Mouse (Mus musculus): Measurements from ENCODE around the gene Tnfrsf25. TPM values are rescaled to one million over a fixed set of nuclear protein-coding genes. Genes with fewer than 3 reads are reported as not detected.

Tnfrsf25 gene
- polyA plus RNA-seq, 1 experiment, result 3.8 TPM

DNA sequence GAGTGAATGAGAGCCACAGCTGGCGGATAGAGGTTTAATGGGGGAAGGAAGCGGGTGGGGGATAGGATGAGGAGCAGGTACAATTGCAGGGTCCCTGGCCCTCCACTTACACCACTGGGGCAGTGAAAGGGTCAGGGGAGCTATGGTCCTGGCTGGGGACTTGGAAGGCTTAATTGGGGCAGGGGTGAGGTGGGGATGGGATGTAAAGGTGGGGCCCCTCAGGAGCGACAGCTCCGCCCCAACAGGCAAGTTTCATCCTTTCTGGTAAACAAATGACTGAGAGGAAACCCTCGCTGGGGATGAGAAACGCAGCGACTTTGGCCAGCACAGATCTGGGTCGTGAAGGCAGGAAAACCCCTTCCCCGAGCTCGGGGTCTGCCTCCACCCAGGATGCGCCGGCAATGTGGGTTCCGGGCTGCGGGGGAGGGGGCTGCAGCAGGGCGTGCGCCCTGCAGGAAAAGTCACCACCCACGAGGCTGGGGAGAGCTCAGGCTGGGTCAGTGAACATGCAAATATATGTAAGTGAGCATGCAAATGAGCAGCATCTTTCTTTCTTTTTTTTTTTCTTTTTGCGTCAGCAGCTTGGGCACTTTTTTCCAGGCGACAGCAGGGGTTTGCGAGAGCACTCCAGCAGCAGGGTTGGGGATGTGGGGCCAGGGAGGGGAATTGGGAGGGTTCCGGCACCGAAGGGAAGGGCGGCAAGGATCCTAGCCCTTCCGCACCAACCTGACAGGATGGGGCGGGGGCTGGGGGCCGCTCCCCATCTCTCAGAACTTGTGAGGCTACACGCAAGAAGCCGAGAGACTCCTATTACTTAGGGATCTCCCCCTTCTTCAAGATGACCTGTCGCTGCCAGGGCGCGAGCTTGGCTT lies 4.8 kb downstream of the Tnfrsf25 start:
- peak overlapping the region; percentile 37 for H3K4me3 ChIP-seq (ENCODE audit: low read depth, low read length)
- peaks cover 7% of the 10 kb centered on the region for H3K4me1 ChIP-seq (ENCODE audit: control insufficient read depth, insufficient read depth, insufficient read length, low read length)
- H3K27me3 ChIP-seq (ENCODE audit: control insufficient read depth, insufficient read depth, low read length), result peaks cover 30% of the 10 kb centered on the region
- no peak overlapping the region for H3K27ac ChIP-seq (ENCODE audit: insufficient read depth, low read depth, low read length)
- WGBS, result 12% methylated on average over 31 of the region's 31 CpGs
- H3K36me3 ChIP-seq (ENCODE audit: control insufficient read depth, insufficient read depth, low read length), result peaks cover 11% of the 10 kb centered on the region
- no peak; the same call in 1 of the 2 replicates for TF ChIP-seq POLR2A (IDR thresholded peaks at IDR 0.05; ENCODE audit: low read depth, low read length)
- no peak for TF ChIP-seq CTCF (IDR thresholded peaks at IDR 0.05; ENCODE audit: extremely low read depth, insufficient read length, insufficient replicate concordance, low read depth, low read length)

DNA sequence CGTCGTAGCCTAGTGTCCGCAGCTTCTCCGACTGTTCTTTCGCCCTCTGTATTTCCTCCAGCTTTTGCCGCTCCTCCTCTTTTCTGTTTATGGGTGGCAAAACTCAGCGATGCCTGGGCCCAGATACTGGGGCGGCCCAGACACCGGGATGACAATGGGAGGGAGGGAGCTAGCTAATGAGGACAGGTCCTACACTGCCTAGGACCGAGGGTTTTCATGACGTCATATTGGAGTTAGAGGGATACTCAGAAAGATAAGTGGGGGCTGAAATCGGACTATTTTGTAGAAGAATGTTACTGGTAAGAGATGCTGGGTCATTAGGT lies 5.4 kb downstream of the Tnfrsf25 start:
- peaks cover 26% of the 10 kb centered on the region for H3K27me3 ChIP-seq (ENCODE audit: control insufficient read depth, insufficient read depth, low read length)
- peaks cover 16% of the 10 kb centered on the region for H3K36me3 ChIP-seq (ENCODE audit: control insufficient read depth, insufficient read depth, low read length)
- H3K27ac ChIP-seq (ENCODE audit: insufficient read depth, low read depth, low read length), result no peak overlapping the region
- peak overlapping the region; percentile 37 for H3K4me3 ChIP-seq (ENCODE audit: low read depth, low read length)
- 14% methylated on average over 12 of the region's 12 CpGs for WGBS
- TF ChIP-seq CTCF (IDR thresholded peaks at IDR 0.05; ENCODE audit: extremely low read depth, insufficient read length, insufficient replicate concordance, low read depth, low read length) (no peak), POLR2A (IDR thresholded peaks at IDR 0.05; ENCODE audit: low read depth, low read length) (no peak)
- H3K4me1 ChIP-seq (ENCODE audit: control insufficient read depth, insufficient read depth, insufficient read length, low read length), result peaks cover 12% of the 10 kb centered on the region

DNA sequence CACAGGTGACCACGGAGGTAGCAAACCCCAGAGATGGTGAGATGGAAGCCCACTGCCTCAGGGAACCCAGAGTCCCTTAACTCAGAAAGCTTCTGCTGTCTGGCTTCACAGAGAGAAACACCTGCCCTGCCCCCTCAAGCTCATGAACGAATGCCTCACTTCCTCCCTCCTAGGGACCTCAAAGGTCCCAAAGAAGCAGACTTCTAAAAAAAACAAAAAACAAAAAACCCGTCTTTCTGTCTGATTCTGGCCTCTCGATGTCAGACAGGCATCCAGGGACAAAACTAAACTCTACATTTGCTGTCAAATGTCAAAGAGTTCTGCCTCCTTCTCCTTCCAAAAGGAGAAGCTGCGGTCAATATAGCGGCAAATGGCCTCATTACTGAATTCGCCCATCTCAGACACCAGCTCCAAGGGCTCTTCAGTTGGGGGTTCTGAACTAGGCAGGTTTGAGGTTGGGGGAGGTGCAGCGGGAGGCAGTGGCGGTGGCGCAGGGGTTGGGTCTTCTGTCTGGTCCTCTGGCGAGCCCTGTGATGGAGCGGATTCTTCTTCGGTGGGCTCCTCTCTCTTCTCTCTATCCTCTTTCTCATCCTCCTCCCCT lies 8.7 kb downstream of the Tnfrsf25 start:
- no peak for TF ChIP-seq POLR2A (IDR thresholded peaks at IDR 0.05; ENCODE audit: low read depth, low read length)
- no peak for TF ChIP-seq CTCF (IDR thresholded peaks at IDR 0.05; ENCODE audit: extremely low read depth, insufficient read length, insufficient replicate concordance, low read depth, low read length)
- peaks cover 17% of the 10 kb centered on the region for H3K4me1 ChIP-seq (ENCODE audit: control insufficient read depth, insufficient read depth, insufficient read length, low read length)
- peaks cover 16% of the 10 kb centered on the region for H3K36me3 ChIP-seq (ENCODE audit: control insufficient read depth, insufficient read depth, low read length)
- 68% methylated on average over 13 of the region's 13 CpGs for WGBS
- H3K4me3 ChIP-seq (ENCODE audit: low read depth, low read length), result peak overlapping the region; percentile 28; the same call in 1 of the 2 replicates
- H3K27me3 ChIP-seq (ENCODE audit: control insufficient read depth, insufficient read depth, low read length), result peaks cover 18% of the 10 kb centered on the region
- H3K27ac ChIP-seq (ENCODE audit: insufficient read depth, low read depth, low read length), result no peak overlapping the region

DNA sequence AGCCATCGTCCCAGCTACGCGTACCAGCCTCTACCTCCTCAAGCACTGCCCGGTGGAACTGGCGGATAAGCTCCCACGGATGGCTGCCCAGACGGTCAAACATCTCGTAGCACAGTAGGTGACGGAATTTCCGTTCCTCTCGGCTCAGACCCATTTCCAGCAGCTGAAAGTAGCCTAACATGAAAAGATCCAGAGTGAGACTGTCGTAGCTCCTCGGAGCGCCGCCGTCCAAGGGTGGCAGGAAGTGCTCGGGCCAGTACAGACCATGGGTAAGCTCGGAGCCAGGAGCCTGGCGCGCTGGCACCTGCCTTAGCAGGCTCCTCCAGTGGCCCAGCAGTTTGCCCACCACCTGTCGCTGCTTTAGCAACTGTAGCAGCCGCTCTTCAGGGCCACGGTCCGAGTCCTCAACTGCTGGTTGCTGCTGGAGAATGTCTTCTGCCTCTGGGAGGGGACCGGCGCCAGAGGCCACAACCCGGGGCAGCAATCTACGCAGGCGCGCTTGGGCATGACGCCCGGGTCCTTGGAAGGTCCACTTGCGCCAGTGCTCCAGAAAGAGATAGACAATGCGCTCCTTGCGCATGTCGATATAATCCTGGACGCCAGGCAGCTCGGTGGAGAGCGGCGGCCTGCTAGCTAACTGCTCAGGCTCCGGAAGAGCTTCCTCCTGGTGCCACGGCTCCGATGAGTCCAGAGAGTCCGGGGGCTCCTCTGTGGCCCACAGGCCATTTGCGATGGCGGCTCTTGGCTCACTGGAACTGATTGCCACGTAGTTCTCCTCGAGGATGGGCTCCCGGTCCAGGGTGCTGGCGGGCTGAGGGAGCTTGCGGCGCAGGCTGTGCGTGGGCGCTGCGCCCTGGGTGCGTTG lies 9.7 kb downstream of the Tnfrsf25 start:
- Histone ChIP-seq H3K36me3 (ENCODE audit: control insufficient read depth, insufficient read depth, low read length) (peaks cover 16% of the 10 kb centered on the region), H3K4me3 (ENCODE audit: low read depth, low read length) (peak overlapping the region; percentile 28), H3K27ac (ENCODE audit: insufficient read depth, low read depth, low read length) (no peak overlapping the region), H3K4me1 (ENCODE audit: control insufficient read depth, insufficient read depth, insufficient read length, low read length) (peaks cover 17% of the 10 kb centered on the region), H3K27me3 (ENCODE audit: control insufficient read depth, insufficient read depth, low read length) (peaks cover 9% of the 10 kb centered on the region)
- TF ChIP-seq POLR2A (IDR thresholded peaks at IDR 0.05; ENCODE audit: low read depth, low read length) (no peak), CTCF (IDR thresholded peaks at IDR 0.05; ENCODE audit: extremely low read depth, insufficient read length, insufficient replicate concordance, low read depth, low read length) (no peak)
- 57% methylated on average over 56 of the region's 56 CpGs for WGBS

- Histone ChIP-seq H3K27me3 (ENCODE audit: control insufficient read depth, insufficient read depth, low read length) (peaks cover under 1% of the 10 kb centered on the region; the same call in 1 of the 2 replicates), H3K27ac (ENCODE audit: insufficient read depth, low read depth, low read length) (no peak overlapping the region), H3K4me3 (ENCODE audit: low read depth, low read length) (peak overlapping the region; percentile 28), H3K36me3 (ENCODE audit: control insufficient read depth, insufficient read depth, low read length) (peaks cover 16% of the 10 kb centered on the region), H3K4me1 (ENCODE audit: control insufficient read depth, insufficient read depth, insufficient read length, low read length) (peaks cover 16% of the 10 kb centered on the region)
- TF ChIP-seq POLR2A (IDR thresholded peaks at IDR 0.05; ENCODE audit: low read depth, low read length) (no peak), CTCF (IDR thresholded peaks at IDR 0.05; ENCODE audit: extremely low read depth, insufficient read length, insufficient replicate concordance, low read depth, low read length) (no peak)
- 60% methylated on average over 65 of the region's 65 CpGs for WGBS
Measured at GRCm38 (mm10) chr4:152126026-152126920, 10.5 kb downstream of the Tnfrsf25 start.

GRCm38 (mm10) chr4:152127884-152128283 lies 12.2 kb downstream of the Tnfrsf25 start:
- no peaks in the 10 kb centered on the region; the same call in 1 of the 2 replicates for H3K27me3 ChIP-seq (ENCODE audit: control insufficient read depth, insufficient read depth, low read length)

More at GRCm38 (mm10) chr4:152127884-152128283, 12.2 kb downstream of the Tnfrsf25 start:
- Histone ChIP-seq H3K4me1 (ENCODE audit: control insufficient read depth, insufficient read depth, insufficient read length, low read length) (peaks cover 26% of the 10 kb centered on the region), H3K36me3 (ENCODE audit: control insufficient read depth, insufficient read depth, low read length) (peaks cover 15% of the 10 kb centered on the region), H3K4me3 (ENCODE audit: low read depth, low read length) (peak overlapping the region; percentile 78), H3K27ac (ENCODE audit: insufficient read depth, low read depth, low read length) (peak overlapping the region; percentile 17; the same call in 1 of the 2 replicates)
- 69% methylated on average over 11 of the region's 11 CpGs for WGBS
- TF ChIP-seq POLR2A (IDR thresholded peaks at IDR 0.05; ENCODE audit: low read depth, low read length), result no peak
- TF ChIP-seq CTCF (IDR thresholded peaks at IDR 0.05; ENCODE audit: extremely low read depth, insufficient read length, insufficient replicate concordance, low read depth, low read length), result no peak
